Mouse (Mus musculus): Measurements from ENCODE around the gene Susd1. TPM values are rescaled to one million over a fixed set of nuclear protein-coding genes. Genes with fewer than 3 reads are reported as not detected.

Susd1 gene
- polyA plus RNA-seq, 1 experiment from 2014 or later, result 1.2 TPM

DNA sequence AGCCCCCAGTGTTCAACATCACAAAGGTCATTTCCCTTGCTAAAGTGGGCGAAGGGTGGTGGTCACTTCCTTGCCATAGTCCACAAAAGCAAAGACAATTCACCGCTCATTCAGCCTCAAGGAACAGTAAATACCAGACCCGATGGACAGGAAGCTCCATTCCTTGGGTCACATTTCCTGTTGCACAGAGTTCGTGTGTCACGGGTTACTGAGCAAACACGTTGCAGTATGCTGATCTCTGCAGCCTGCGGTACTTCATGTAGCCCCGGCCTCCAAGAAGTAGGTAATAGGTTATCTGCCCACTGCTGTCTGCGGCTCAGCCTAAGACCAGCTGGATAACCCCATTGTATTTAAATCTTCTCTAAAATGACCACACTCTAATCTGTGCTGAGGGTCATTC is 75.4 kb downstream of the Susd1 start:
- H3K4me1 ChIP-seq (replicated peaks; ENCODE audit: control insufficient read depth, insufficient read depth, low read length), result 0 out of 2 replicates have a peak, but pooled peaks cover 5% of the 10 kb centered on the region
- H3K9me3 ChIP-seq (ENCODE audit: control insufficient read depth, low read length), result no peaks in the 10 kb centered on the region
- H3K4me2 ChIP-seq (replicated peaks), result no peak overlapping the region
- H3K4me3 ChIP-seq (replicated peaks; ENCODE audit: low read length), result no peak overlapping the region
- H3K36me3 ChIP-seq (replicated peaks; ENCODE audit: control insufficient read depth, insufficient read depth), result no peaks in the 10 kb centered on the region
- no peaks in the 10 kb centered on the region for H3K27me3 ChIP-seq (ENCODE audit: control insufficient read depth, insufficient read depth, low read length)
- ATAC-seq (ENCODE audit: low FRiP score) (no peak), DNase-seq (ENCODE audit: low spot score) (no peak)
- no peak overlapping the region for H3K27ac ChIP-seq
- 82% methylated on average over 9 of the region's 9 CpGs for WGBS
- H3K9ac ChIP-seq, result no peak overlapping the region

- peak; percentile 53; the same call in 1 of the 2 replicates for ATAC-seq (ENCODE audit: low FRiP score)
- WGBS, result 2% methylated on average over 15 of the region's 15 CpGs
These were observed 77.7 kb downstream of the Susd1 start for GRCm38 (mm10) chr4:59360704-59361103.

GRCm38 (mm10) chr4:59359921-59360320 is 78.5 kb downstream of the Susd1 start:
- 0 out of 2 replicates have a peak, but pooled peaks cover 5% of the 10 kb centered on the region for H3K4me1 ChIP-seq (replicated peaks; ENCODE audit: control insufficient read depth, insufficient read depth, low read length)
- H3K9me3 ChIP-seq (ENCODE audit: control insufficient read depth, low read length), result no peaks in the 10 kb centered on the region
- H3K36me3 ChIP-seq (replicated peaks; ENCODE audit: control insufficient read depth, insufficient read depth), result no peaks in the 10 kb centered on the region
- WGBS, result 91% methylated on average over 8 of the region's 8 CpGs
- H3K4me2 ChIP-seq (replicated peaks), result no peak overlapping the region
- DNase-seq (ENCODE audit: low spot score) (no peak), ATAC-seq (ENCODE audit: low FRiP score) (no peak)
- no peak overlapping the region for H3K4me3 ChIP-seq (replicated peaks; ENCODE audit: low read length)
- no peak overlapping the region for H3K9ac ChIP-seq
- no peak overlapping the region for H3K27ac ChIP-seq
- no peaks in the 10 kb centered on the region for H3K27me3 ChIP-seq (ENCODE audit: control insufficient read depth, insufficient read depth, low read length)

More at GRCm38 (mm10) chr4:59360704-59361103, 77.7 kb downstream of the Susd1 start:
- no peak overlapping the region for H3K9ac ChIP-seq
- no peaks in the 10 kb centered on the region for H3K36me3 ChIP-seq (replicated peaks; ENCODE audit: control insufficient read depth, insufficient read depth)
- peak; percentile 89 for DNase-seq (ENCODE audit: low spot score)
- H3K4me2 ChIP-seq (replicated peaks), result no peak overlapping the region
- H3K9me3 ChIP-seq (ENCODE audit: control insufficient read depth, low read length), result no peaks in the 10 kb centered on the region
- 0 out of 2 replicates have a peak, but pooled peaks cover 5% of the 10 kb centered on the region for H3K4me1 ChIP-seq (replicated peaks; ENCODE audit: control insufficient read depth, insufficient read depth, low read length)
- no peak overlapping the region for H3K4me3 ChIP-seq (replicated peaks; ENCODE audit: low read length)
- no peak overlapping the region for H3K27ac ChIP-seq
- no peaks in the 10 kb centered on the region for H3K27me3 ChIP-seq (ENCODE audit: control insufficient read depth, insufficient read depth, low read length)

- no peak for ATAC-seq (ENCODE audit: low FRiP score)
- no peak for DNase-seq (ENCODE audit: low spot score)
- H3K27me3 ChIP-seq (ENCODE audit: control insufficient read depth, insufficient read depth, low read length), result no peaks in the 10 kb centered on the region
- H3K9me3 ChIP-seq (ENCODE audit: control insufficient read depth, low read length), result no peaks in the 10 kb centered on the region
- H3K4me2 ChIP-seq (replicated peaks), result no peak overlapping the region
- no peaks in the 10 kb centered on the region for H3K36me3 ChIP-seq (replicated peaks; ENCODE audit: control insufficient read depth, insufficient read depth)
- H3K4me3 ChIP-seq (replicated peaks; ENCODE audit: low read length), result no peak overlapping the region
- WGBS, result 85% methylated on average over 10 of the region's 10 CpGs
- H3K9ac ChIP-seq, result no peak overlapping the region
- no peak overlapping the region for H3K27ac ChIP-seq
- H3K4me1 ChIP-seq (replicated peaks; ENCODE audit: control insufficient read depth, insufficient read depth, low read length), result 0 out of 2 replicates have a peak, but pooled peaks cover under 1% of the 10 kb centered on the region
These were observed 79.5 kb downstream of the Susd1 start for GRCm38 (mm10) chr4:59358960-59359359.

DNA sequence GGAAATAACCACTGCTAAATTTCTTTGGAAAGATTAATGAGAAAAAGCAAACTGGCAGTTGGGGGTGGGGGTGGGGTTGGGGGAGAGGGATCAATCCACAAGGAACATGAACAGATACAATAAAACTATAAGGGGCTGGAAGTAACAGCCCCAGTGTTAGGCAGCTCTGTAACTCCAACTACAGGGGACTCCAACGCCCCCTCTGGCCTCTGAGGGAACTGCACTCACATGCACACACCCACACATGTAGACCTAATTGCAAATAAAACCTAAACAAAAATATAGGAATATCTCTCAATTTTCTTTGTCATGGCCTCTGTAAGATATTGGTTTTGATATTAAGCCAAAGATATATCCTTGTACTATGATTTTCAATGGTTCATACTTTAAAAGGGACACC is 83.0 kb downstream of the Susd1 start:
- H3K27ac ChIP-seq, result no peak overlapping the region
- WGBS, result 59% methylated on average over 1 of the region's 1 CpGs

GRCm38 (mm10) chr4:59354666-59355065 is 83.8 kb downstream of the Susd1 start:
- H3K36me3 ChIP-seq (replicated peaks; ENCODE audit: control insufficient read depth, insufficient read depth), result no peaks in the 10 kb centered on the region
- 94% methylated on average over 3 of the region's 3 CpGs for WGBS
- no peaks in the 10 kb centered on the region for H3K4me1 ChIP-seq (replicated peaks; ENCODE audit: control insufficient read depth, insufficient read depth, low read length)
- H3K27me3 ChIP-seq (ENCODE audit: control insufficient read depth, insufficient read depth, low read length), result no peaks in the 10 kb centered on the region
- H3K4me3 ChIP-seq (replicated peaks; ENCODE audit: low read length), result no peak overlapping the region
- ATAC-seq (ENCODE audit: low FRiP score) (no peak), DNase-seq (ENCODE audit: low spot score) (no peak)
- no peaks in the 10 kb centered on the region for H3K9me3 ChIP-seq (ENCODE audit: control insufficient read depth, low read length)
- no peak overlapping the region for H3K4me2 ChIP-seq (replicated peaks)
- no peak overlapping the region for H3K27ac ChIP-seq
- H3K9ac ChIP-seq, result no peak overlapping the region

More for the DNA sequence above, 83.0 kb downstream of the Susd1 start:
- H3K4me2 ChIP-seq (replicated peaks), result no peak overlapping the region
- DNase-seq (ENCODE audit: low spot score) (no peak), ATAC-seq (ENCODE audit: low FRiP score) (no peak)
- no peaks in the 10 kb centered on the region for H3K9me3 ChIP-seq (ENCODE audit: control insufficient read depth, low read length)
- no peaks in the 10 kb centered on the region for H3K27me3 ChIP-seq (ENCODE audit: control insufficient read depth, insufficient read depth, low read length)
- H3K4me1 ChIP-seq (replicated peaks; ENCODE audit: control insufficient read depth, insufficient read depth, low read length), result no peaks in the 10 kb centered on the region
- H3K9ac ChIP-seq, result no peak overlapping the region
- H3K36me3 ChIP-seq (replicated peaks; ENCODE audit: control insufficient read depth, insufficient read depth), result no peaks in the 10 kb centered on the region
- no peak overlapping the region for H3K4me3 ChIP-seq (replicated peaks; ENCODE audit: low read length)

GRCm38 (mm10) chr4:59351938-59352337 is 86.5 kb downstream of the Susd1 start:
- ATAC-seq (ENCODE audit: low FRiP score) (no peak), DNase-seq (ENCODE audit: low spot score) (no peak)
- no peaks in the 10 kb centered on the region for H3K36me3 ChIP-seq (replicated peaks; ENCODE audit: control insufficient read depth, insufficient read depth)
- no peak overlapping the region for H3K9ac ChIP-seq
- no peaks in the 10 kb centered on the region for H3K4me1 ChIP-seq (replicated peaks; ENCODE audit: control insufficient read depth, insufficient read depth, low read length)
- H3K27ac ChIP-seq, result no peak overlapping the region
- no peak overlapping the region for H3K4me2 ChIP-seq (replicated peaks)
- H3K27me3 ChIP-seq (ENCODE audit: control insufficient read depth, insufficient read depth, low read length), result no peaks in the 10 kb centered on the region
- H3K9me3 ChIP-seq (ENCODE audit: control insufficient read depth, low read length), result no peaks in the 10 kb centered on the region
- H3K4me3 ChIP-seq (replicated peaks; ENCODE audit: low read length), result no peak overlapping the region
- WGBS, result 85% methylated on average over 7 of the region's 7 CpGs

- H3K36me3 ChIP-seq (replicated peaks; ENCODE audit: control insufficient read depth, insufficient read depth), result no peaks in the 10 kb centered on the region
- H3K4me1 ChIP-seq (replicated peaks; ENCODE audit: control insufficient read depth, insufficient read depth, low read length), result no peaks in the 10 kb centered on the region
- no peaks in the 10 kb centered on the region for H3K27me3 ChIP-seq (ENCODE audit: control insufficient read depth, insufficient read depth, low read length)
- H3K9ac ChIP-seq, result no peak overlapping the region
- DNase-seq (ENCODE audit: low spot score) (no peak), ATAC-seq (ENCODE audit: low FRiP score) (no peak)
- no peak overlapping the region for H3K27ac ChIP-seq
- H3K4me3 ChIP-seq (replicated peaks; ENCODE audit: low read length), result no peak overlapping the region
- 88% methylated on average over 2 of the region's 2 CpGs for WGBS
- H3K4me2 ChIP-seq (replicated peaks), result no peak overlapping the region
- H3K9me3 ChIP-seq (ENCODE audit: control insufficient read depth, low read length), result no peaks in the 10 kb centered on the region
These were observed 88.1 kb downstream of the Susd1 start for GRCm38 (mm10) chr4:59350354-59350753.

DNA sequence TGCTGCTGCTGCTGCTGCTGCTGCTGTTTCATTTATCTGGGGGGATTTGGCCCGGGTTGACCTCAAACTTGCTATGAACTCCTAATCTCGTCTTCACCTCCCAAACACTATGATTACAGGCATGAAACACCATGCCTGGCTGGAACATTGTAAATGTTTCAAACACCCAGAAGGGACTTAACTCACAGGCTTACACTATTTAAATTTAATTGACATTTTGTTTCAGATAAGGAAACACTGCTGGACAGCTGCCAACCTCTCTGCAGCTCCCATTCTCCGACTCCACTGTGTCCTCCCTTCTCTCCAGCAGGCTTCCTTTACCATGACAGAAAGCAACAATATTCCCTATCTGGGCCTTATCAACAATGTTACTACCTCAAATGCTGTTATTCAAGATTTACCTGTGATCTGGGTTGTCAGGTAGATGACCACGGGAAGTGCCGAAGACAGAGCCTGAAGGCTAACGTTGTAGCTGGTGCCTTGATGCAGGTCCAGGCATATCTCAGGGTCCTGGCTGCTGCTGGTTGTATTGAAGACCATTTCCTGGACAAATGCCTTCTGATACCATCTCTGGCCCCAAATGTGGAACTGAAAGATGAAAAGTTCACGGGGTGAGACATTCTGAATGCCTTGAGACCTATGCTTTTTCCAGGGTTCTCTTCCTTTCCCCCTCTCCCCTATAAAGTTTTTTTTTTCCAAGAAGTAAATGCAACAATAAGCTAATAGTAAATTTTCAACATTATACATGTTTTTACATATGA is 88.8 kb downstream of the Susd1 start:
- no peak for DNase-seq (ENCODE audit: low spot score)

More for the DNA sequence above, 88.8 kb downstream of the Susd1 start:
- Histone ChIP-seq H3K36me3 (replicated peaks; ENCODE audit: control insufficient read depth, insufficient read depth) (no peaks in the 10 kb centered on the region), H3K4me3 (replicated peaks; ENCODE audit: low read length) (no peak overlapping the region), H3K4me1 (replicated peaks; ENCODE audit: control insufficient read depth, insufficient read depth, low read length) (no peaks in the 10 kb centered on the region), H3K27me3 (ENCODE audit: control insufficient read depth, insufficient read depth, low read length) (no peaks in the 10 kb centered on the region), H3K9ac (no peak overlapping the region), H3K9me3 (ENCODE audit: control insufficient read depth, low read length) (no peaks in the 10 kb centered on the region), H3K4me2 (replicated peaks) (no peak overlapping the region), H3K27ac (no peak overlapping the region)
- no peak for ATAC-seq (ENCODE audit: low FRiP score)
- 76% methylated on average over 7 of the region's 7 CpGs for WGBS

Data from hindbrain, embryonic 14.5 days (tissue).